Mouse (Mus musculus): ENCODE results near the gene Akirin2.

DNA sequence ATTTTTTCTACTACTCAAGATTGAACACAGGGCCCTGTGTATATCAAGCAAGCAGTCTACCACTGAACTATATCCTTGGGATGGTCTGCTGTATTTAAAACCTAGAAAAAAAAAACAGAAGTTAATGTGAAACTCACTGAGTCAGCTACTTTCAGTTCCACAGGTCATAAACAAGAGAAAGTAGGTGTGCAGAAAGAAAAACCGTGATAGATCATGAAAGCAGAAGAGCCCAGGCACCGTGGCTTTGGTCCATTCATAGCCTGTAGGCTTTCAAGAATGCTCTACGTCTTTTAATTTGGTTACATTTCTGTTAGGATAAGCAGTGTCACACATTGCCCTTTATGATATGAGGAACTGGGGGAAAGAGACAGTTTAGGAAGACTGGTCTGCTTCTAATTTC is 24.0 kb upstream of the Akirin2 start:
- TF ChIP-seq POLR2A (IDR thresholded peaks at IDR 0.05; ENCODE audit: low read depth, low read length) (no peak), CTCF (IDR thresholded peaks at IDR 0.05; ENCODE audit: extremely low read depth, insufficient read depth, insufficient read length, insufficient replicate concordance) (no peak)

Data from spleen, adult 2 months (tissue).